Mouse (Mus musculus) embryonic fibroblast, embryonic 13.5 days (primary cell): ENCODE data around the gene Oas1e. TPM values are rescaled to one million over a fixed set of nuclear protein-coding genes. Genes with fewer than 3 reads are reported as not detected.
"Not testable (repeated sequence)": the region's sequence is repeated elsewhere in the genome, so short reads cannot be mapped to it uniquely, and the experiment has no call there.

Source experiments
- H3K27ac ChIP-seq: 2 replicates; pipeline ENCODE4 v1.5.1; 2012; ENCODE audit warnings: low read length, control low read depth, inconsistent platforms; ENCODE audit not compliant: insufficient read depth
- H3K4me1 ChIP-seq: 2 replicates; pipeline ENCODE4 v1.6.1; 2011; ENCODE audit warnings: low read length; ENCODE audit not compliant: control insufficient read depth, insufficient read depth
- H3K4me3 ChIP-seq: 2 replicates; pipeline ENCODE4 v1.5.1; 2011; ENCODE audit warnings: mild to moderate bottlenecking, control low read depth, low read length; ENCODE audit not compliant: insufficient read depth
- CTCF ChIP-seq: IDR thresholded peaks from 2 replicates; pipeline ENCODE4 v1.5.1; 2011; ENCODE audit warnings: mild to moderate bottlenecking, control low read depth, low read length, moderate library complexity, borderline replicate concordance; ENCODE audit not compliant: insufficient read depth
- POLR2A ChIP-seq: IDR thresholded peaks from 2 replicates; pipeline ENCODE4 v1.6.1; 2011; ENCODE audit warnings: low read depth, mild to moderate bottlenecking, control low read depth, low read length, moderate library complexity
- polyA plus RNA-seq: library from polyadenylated mRNA; stranded (reverse); fragments of >200 nt; gene quantifications from 2 replicates; pipeline ENCODE4 v1.2.4, GENCODE M21; 2011; ENCODE audit warnings: low read depth; ENCODE audit not compliant: missing spikeins, insufficient read length

Gene Oas1e
- polyA plus RNA-seq, 1 experiment = not detected

DNA sequence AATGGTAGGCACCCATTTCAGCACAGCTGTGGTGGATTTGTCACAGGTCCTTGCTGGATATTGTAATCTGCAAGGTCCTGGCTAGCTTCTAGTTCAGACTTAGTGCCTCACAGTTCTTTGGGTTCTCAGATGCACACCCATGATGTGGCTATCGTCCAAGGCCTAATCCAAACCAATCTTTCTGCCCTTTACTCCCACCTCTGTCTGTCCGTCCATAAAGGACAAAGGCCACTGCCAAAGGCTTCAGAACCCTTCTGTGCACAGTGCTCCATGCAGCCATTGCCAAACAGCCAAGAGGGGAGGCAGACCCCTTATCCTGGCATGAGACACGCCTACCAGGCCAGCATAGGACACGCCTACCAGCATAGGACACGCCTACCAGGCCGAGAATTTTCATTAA, 13.8 kb upstream of the Oas1e start:
- H3K4me1 ChIP-seq = no peaks in the 10 kb centered on the region
- no peak overlapping the region for H3K4me3 ChIP-seq
- H3K27ac ChIP-seq = no peak overlapping the region
- TF ChIP-seq POLR2A (no peak), CTCF (no peak)

DNA sequence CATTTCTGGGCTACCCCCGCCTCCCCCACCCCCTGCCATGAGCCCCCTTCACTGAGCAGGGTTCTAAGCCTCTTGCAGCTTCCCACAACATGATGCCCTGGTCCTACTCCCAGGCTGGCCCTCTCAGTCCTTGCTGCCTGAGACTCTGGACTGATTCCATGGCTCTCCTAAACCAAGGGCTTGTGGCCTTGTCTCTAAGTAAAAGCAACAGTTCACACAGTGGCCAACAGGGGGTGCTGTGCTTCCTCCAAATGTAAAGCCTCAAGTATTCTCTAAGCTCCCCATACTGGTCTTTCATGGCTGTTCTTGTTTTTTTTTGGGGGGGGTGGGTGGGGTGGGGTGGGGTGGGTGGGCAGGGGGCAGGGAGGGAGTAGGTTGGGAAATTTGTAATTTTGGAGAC, 11.1 kb upstream of the Oas1e start:
- no peaks in the 10 kb centered on the region; the same call in 1 of the 2 replicates for H3K4me1 ChIP-seq
- H3K27ac ChIP-seq = no peak overlapping the region
- no peak for TF ChIP-seq POLR2A
- no peak for TF ChIP-seq CTCF
- H3K4me3 ChIP-seq = no peak overlapping the region

DNA sequence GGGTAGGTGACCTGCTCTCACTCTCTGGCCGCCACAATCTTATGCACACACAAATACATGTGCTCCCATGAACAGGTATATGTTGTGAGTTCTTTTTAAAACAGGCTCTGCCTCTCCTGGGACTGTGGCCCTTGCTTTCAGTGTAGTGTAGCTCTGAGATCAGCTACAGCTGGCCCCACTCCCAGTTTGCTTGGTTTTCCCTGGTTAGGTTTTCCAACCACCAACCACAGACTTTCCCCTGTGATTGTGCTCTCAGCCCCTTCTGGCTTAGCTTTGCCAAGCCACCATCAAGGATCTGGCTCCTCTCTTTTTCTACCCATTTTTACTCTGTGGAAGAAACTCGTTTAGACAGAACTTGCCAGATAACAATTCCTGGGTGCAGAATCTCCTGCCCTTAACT, 8.3 kb upstream of the Oas1e start:
- no peak for TF ChIP-seq POLR2A
- no peak for TF ChIP-seq CTCF
- H3K4me3 ChIP-seq = no peak overlapping the region
- H3K27ac ChIP-seq = no peak overlapping the region
- no peaks in the 10 kb centered on the region; the same call in 1 of the 2 replicates for H3K4me1 ChIP-seq

DNA sequence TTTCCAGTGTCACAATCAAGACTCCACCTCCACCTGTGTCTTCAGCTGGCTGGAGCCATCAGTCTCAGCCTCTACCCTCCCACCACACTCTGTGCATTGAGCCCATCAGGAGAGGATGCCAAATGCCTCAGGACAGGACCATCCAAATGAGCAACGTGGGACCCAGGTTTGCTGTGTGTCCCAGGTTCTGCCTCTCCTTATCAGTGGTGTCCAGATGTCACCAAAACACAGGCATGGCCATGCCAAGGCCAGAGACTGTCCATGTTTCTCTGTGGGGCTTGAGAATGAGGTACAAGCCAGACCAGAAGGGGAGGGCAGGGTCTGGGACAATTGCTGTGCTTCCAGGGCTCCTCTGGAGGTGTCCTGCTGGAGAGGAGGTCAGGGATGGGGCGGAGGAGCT, 3.6 kb upstream of the Oas1e start:
- H3K4me3 ChIP-seq, H3K4me1 ChIP-seq, H3K27ac ChIP-seq: not testable (repeated sequence)

DNA sequence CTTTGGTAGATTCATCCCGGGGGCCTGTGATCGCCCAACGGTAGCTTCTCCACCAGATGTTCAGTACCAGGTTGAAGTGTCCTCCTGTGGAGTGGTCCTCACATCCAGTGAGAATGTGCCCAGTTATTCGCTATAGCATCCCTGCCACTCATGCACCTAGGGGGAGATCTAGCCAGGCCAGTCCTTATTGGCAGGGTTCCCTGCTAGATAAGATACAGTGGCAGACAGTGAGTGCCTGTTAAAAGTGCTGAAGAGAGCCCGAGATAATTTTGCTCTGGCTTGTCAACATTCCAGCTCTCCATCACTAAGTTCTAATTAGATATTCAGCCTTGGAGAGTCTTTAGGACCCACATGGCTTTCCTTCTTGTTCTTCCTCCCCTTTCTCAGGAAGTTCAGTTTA, 2.8 kb upstream of the Oas1e start:
- not testable (repeated sequence) for H3K4me1 ChIP-seq, H3K4me3 ChIP-seq, H3K27ac ChIP-seq

DNA sequence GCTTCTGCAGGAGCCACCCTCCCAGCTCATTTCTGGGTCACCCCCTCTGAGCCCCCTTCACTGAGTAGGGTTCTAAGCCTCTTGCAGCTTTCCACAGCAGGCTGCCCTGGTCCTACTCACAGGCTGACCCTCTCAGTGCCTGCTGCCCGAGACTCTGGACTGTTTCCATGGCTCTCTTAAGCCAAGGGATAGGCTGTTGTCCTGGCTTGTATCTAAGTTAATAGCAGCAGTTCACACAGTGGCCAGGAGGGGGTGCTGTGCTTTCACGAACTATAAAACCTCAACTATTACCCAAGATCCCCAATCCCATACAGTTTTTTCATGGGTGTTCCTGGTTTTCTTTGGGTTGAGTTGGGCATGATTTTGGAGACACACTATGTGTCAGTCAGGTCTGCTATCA, 2.3 kb downstream of the Oas1e start:
- Histone ChIP-seq H3K4me3 (no peak overlapping the region), H3K4me1 (no peaks in the 10 kb centered on the region), H3K27ac (no peak overlapping the region)
- 0 out of 2 replicates have a peak, but pooled peaks have one; percentile 1 for TF ChIP-seq CTCF
- no peak for TF ChIP-seq POLR2A

DNA sequence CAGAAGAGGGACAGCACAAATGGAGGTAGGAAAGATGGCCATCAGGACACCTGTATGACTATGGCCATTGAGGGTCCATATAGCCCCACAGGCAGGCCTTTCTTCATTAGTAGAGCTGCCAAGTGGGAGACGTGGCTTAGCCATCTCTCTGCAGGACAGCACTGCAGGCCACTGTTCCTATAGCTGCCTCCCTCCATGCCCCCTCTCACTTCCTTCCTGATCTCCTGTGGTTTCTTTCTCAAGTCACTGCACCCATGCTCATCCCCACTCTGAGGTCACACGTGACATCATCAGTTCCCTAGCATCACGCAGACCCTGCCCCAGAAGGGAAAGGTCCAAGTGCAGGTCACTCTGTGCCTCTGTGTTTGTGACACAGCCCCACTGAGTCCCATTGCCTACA, 8.3 kb downstream of the Oas1e start:
- H3K4me1 ChIP-seq = no peaks in the 10 kb centered on the region
- H3K4me3 ChIP-seq = no peak overlapping the region
- H3K27ac ChIP-seq = no peak overlapping the region
- no peak for TF ChIP-seq POLR2A

DNA sequence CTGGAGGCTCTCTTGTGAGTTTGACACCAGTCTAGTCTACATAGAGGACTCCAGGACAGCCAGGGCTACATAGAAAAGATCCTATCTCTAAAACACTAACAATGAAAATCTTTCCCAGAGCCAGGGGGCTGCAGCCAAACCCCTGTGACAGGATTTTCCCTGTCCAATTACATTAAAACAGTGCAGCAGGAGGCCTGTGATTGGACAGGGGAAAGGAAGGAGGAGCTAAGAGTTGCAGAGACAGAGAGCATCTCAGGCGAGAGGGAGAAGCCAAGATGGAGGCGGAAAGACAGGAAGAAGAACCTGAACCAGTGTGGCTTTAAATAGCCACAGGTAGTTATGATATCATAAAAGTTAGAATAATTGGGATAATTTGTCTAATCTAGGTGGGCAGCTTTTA, 12.9 kb downstream of the Oas1e start:
- H3K4me1 ChIP-seq = peaks cover 17% of the 10 kb centered on the region
- H3K27ac ChIP-seq = no peak overlapping the region
- no peak overlapping the region for H3K4me3 ChIP-seq
- TF ChIP-seq POLR2A (no peak), CTCF (no peak)

DNA sequence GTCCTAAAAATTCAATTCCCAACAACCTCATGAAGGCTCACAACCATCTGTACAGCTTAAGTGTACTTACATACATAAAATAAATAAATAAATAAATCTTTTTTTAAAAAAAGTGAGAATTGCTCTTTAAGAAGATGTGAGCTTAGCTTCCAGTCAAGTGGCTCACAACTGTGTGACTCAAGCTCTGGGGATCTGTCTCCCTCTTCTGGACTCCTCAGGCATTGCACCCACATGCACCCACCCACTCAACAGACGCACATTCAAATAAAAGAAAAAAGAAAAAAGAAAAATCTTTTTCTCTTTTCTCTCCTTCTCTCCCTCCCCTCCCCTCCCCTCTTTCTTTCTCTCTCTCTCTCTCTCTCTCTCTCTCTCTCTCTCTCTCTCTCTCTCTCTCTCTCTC, 13.7 kb downstream of the Oas1e start:
- Histone ChIP-seq H3K4me3 (no peak overlapping the region), H3K27ac (no peak overlapping the region), H3K4me1 (peaks cover 18% of the 10 kb centered on the region)
- TF ChIP-seq POLR2A (no peak), CTCF (no peak)

DNA sequence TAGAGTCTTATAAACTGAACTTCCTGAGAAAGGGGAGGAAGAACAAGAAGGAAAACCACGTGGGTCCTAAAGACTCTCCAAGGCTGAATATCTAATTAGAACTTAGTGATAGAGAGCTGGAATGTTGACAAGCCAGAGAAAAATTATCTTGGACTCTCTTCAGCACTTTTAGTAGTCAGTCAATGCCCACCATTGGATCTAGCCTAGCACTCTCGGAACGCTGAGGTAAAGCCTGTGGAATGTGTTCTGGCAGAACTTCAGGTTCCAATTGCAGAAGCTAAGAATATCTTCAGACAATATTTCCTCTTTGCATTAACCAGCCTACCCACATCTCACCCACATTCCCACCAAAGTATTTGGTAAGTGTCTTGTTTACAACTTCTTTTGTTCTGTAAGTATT, 15.4 kb downstream of the Oas1e start:
- Histone ChIP-seq H3K4me3 (no peak overlapping the region), H3K27ac (0 out of 2 replicates have a peak overlapping the region, but pooled peaks have one; percentile 6), H3K4me1 (peaks cover 26% of the 10 kb centered on the region)
- TF ChIP-seq POLR2A (no peak), CTCF (no peak)

DNA sequence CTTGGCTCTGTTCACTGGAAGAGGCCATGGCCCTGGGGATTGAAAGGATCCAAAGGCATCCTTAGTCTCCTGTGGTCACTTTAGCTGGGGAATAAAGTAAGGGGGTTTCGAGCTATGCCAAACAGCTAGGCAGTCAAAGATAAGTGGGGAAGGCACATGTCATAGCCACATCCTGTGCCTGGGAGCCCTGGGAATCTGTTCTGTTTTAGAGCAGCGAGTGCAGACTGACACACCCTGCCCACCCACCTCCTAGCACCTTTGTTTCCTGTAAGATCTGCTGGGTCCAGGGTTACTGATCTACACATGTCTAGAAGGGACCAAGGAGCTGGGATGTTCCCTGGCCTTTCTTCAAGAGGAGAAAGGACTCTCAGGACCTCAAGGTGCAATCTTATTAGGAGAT, 16.4 kb downstream of the Oas1e start:
- Histone ChIP-seq H3K27ac (no peak overlapping the region), H3K4me1 (peaks cover 28% of the 10 kb centered on the region), H3K4me3 (no peak overlapping the region)
- TF ChIP-seq CTCF (no peak), POLR2A (no peak)

DNA sequence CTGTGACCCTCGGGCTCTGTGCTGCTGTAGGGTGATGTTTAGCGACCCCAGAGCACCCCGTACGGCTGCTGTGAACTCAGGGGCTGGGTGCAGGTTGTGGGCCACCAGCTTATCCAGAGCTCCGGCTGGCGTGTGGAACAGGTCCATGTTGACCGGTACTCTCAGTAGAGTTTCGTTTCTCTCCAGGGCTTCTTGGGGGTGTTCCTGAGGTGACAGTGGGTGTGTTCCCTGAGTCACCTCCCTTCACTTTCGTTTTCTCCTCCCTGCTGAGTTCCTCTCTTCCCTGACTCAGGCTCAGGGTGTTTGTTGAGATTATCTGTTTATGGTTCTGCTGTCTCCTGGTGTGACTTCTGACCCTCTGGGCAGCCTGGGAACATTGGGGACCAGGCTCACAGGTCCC, 17.9 kb downstream of the Oas1e start, which contains the start of gene Oas3:
Gene Oas3, minus strand, starts transcription at position 184 of the 400 bp plus-strand sequence.
- no peak for TF ChIP-seq POLR2A
- no peak for TF ChIP-seq CTCF
- Histone ChIP-seq H3K27ac (no peak within 1 kb of the TSS), H3K4me1 (peaks cover 28% of the 10 kb centered on the region), H3K4me3 (no peak within 1 kb of the TSS)
